Mouse (Mus musculus) right cerebral cortex, postnatal 14 days (tissue): Measurements from ENCODE around the gene Myct1.
A peak's percentile ranks its signal among the peaks of the same experiment; 100 is the strongest.

Experiments
- DNase-seq: peaks from one replicate; pipeline ENCODE4 v3.0.0; 2022

Myct1 gene

DNA sequence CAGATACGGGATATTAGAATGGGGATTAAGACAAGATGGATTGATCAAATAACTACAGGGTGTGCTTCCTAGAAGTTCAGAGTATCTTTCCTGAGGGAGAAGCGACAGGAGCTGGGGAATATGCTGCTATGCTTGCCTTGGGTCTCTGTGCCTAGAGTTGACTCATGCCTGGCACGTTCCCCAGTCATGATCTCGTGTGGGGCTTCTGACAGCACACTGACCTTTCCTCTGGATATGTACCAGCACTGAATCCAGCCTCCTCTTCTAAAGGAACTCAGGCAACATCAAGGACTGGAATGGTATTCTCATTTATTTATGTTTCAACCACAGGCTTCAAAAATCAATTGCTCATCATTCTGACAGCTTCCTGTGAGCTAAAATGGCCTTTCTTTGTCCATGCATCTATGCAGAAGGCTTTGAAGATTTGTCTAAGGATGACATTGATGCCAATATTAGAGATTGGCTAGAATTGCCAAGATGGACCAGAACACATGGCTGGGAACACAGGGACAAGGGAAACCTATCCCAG is 40.2 kb downstream of the Myct1 start:
- DNase-seq, result no peak

DNA sequence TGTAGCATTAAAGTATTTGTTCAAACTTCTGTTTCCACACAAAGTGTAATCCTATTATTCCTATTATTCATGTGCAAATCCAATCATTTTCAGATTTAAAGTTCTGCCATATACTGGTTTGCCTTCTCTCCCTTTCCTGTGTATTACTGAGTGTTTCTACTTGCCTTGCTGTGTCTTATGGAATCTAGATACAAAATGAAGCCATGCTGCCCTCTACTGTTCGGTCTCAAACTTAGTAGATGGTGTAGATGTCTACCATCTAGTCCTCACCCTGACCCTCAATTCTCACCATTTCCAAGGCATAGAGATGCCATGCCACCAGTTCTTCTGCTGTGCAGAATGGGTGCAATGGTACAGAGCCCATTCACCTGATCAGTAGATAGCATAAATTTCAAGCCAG is 40.8 kb downstream of the Myct1 start:
- peak; percentile 40 for DNase-seq

DNA sequence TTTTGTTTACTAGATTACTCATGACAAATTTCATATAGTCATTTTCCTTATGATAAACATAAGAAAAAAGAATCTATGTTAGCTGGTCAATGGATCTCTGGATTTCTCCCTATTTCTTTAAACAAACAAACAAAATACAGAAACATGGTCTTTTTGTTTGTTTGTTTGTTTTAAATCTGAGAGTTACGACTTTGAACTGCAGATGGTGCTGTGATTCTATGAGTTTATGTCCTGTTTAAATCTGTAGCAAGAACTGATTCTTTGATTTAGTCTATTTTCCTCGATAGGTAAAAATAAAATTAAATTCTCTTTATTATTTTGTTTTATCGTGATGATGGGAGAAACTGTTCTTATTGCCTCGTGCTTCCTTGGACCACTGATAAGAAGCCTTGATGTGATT is 43.7 kb downstream of the Myct1 start:
- DNase-seq, result no peak

DNA sequence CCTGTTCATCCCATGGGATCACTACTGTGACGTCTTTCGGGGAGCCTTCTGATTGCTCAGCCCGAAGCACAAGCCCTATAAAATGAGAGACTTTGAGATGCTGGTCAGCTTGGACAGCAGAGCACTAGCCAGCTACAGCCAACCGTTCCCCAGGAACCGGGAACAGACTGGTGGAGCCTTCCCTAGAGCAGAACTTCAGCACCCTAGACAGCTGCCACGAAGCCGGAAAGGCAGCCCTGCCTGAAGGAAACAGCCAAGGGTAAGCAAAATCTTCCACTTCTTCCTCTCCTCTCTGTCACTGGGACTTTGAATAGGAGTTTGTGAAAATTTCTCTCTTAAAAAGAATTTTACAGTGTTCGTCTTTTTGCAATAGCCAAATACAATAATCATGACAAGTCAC is 45.5 kb downstream of the Myct1 start, which contains the start of gene Vip:
Vip (plus strand) TSS at position 107 of the 400 bp plus-strand sequence.
- DNase-seq, result no peak
